Mouse (Mus musculus) Muller cell, postnatal 12 days (primary cell): Measurements from ENCODE around the gene Irf8.
"Not testable (repeated sequence)": the region's sequence is repeated elsewhere in the genome, so short reads cannot be mapped to it uniquely, and the experiment has no call there.

Experiments used
- DNase-seq: peaks from one replicate; pipeline ENCODE4 v3.0.0-alpha.2; 2015; ENCODE audit errors: inconsistent ontology term

Gene Irf8

DNA sequence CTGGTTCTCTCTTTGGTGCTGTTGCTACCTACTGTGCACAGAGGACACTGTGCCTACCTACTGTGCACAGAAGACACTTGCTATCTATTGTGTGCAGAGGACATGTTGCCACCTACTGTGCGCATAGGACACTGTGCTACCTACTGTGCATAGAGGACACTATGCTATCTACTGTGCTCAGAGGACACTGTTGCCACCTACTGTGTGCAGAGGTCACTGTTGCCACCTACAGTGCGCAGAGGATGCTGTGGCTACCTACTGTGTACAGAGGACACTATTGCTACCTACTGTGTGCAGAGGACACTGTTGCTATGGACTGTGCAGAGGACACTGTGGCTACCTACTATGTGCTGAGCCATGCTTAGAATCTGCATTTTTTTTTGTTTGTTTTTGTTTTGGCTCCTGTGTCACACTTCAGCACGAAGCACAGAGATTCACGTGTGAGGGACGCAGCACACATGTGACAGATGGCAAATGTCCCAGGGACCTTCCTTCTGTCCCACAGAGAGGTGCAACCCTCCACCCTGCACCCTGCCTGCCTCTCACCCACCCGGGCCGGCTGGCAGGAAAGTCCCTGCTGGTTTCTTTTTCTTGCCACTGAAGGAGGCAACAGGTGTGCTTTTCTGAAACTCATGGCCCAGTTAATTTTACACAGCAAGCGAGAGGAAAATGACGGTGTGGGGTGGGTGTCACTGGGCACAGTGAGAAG, 61.0 kb downstream of the Irf8 start:
- no peak for DNase-seq

DNA sequence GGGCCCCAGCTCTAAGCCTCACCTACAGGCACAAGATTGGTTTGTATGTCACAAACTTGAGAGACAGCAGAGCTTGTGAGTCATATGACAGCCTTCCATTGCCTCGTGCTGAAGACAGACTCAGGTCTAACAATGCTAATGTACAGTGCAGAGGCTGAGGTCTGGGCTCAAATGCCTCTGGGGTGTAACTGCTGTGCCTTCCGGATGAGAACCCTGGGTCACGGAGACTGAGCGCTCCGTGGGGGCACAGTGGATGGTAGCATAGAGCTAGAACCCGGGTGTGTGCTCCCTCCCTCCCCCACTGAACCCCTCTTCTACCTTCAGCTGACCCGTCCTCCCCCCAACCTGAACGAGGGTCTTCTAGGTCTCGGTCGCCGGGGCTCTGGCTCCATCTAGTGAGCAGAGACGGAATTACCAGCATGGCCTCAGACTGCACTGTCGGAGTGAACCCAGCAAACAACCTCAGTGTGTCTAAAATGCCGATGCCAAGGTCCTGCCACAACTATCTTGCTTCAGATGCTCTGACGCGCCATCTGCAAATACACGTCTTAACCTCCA, 64.2 kb downstream of the Irf8 start:
- peak; percentile 13 for DNase-seq

DNA sequence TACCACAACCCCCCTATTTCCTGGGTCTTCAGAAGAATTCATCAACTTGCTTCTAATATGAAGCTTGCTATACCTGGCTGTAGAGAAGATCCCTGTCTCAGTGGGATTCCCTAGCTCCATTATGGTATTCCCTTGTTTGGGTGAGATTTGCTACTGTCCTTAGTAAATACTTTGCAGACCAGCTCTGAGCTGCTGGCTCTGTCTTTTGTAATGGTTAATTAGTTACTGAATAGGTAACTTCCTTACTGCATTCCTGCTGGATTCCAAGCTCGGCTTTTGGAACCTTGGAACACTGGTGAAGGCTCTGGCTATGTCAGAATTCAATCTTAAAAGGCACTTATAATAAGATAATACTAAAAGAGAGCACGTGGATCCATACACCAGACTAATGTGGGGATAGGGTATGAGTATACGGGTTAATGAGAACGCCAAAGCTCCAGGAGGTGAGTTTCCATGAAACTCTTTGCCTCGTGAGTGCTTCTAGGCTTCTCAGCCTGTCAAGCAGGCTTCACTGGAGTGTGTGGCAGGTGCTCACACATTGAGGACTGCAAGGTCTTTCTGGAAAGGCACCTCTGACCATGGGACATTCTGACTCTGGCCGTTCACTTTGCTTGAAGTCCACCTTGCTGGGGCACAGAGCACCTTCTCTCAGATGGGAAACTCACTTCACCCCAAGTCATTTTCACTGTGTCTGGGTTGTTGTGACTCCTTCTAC, 67.7 kb downstream of the Irf8 start:
- not testable (repeated sequence) for DNase-seq

DNA sequence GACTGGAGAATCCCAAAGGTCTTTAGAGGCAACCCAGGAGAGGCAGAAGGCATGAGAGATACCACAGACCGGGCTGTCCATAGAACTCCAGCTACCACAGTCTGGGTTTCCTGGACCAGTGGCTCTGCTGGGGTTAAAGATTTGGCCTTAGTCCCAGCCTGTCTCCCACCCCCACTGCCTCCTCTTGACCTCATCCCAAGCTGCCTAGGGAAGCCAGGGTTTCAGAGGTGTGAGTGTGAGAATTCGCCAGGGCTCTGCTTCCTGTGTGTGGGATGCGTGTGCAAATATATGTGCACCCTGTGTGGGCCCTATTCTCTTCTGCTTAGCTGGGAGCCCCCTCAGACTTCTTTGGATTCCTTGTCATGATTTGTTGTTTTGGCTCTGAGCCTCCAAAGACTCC, 68.6 kb downstream of the Irf8 start:
- DNase-seq = no peak
